24 mouse cellular contexts compared by ENCODE assay signal in genomic region chr1:138337417-138337816, GRCm38 (mm10).
"Had no signal": no experiment of that assay in that cellular context is flagged by ENCODE, and none has a peak within 500 bp of the region (broad histone marks: within the 10 kb centered on the region; RNA-seq: fewer than 3 reads in every experiment).

No protein-coding gene starts in this region.

- H3K27ac ChIP-seq: heart, adult 2 months; heart, embryonic 13.5 days; heart, embryonic 15.5 days; hindbrain, embryonic 14.5 days; intestine, embryonic 15.5 days; layer of hippocampus, adult 2 months; limb, embryonic 13.5 days; limb, embryonic 15.5 days; liver, embryonic 12.5 days; liver, embryonic 14.5 days had no signal

- H3K27me3 ChIP-seq: heart, embryonic 13.5 days; heart, embryonic 15.5 days; intestine, embryonic 15.5 days; limb, embryonic 13.5 days; limb, embryonic 15.5 days; liver, embryonic 12.5 days had no signal

- H3K4me1 ChIP-seq: heart, embryonic 13.5 days; heart, embryonic 15.5 days; intestine, embryonic 15.5 days; limb, embryonic 13.5 days; limb, embryonic 15.5 days; liver, embryonic 12.5 days had no signal

- ATAC-seq: hindbrain, embryonic 16.5 days; intestine, embryonic 15.5 days; intestine, postnatal 0 days; liver, embryonic 12.5 days had no signal

- H3K4me3 ChIP-seq: heart, adult 2 months; heart, embryonic 13.5 days; heart, embryonic 15.5 days; intestine, embryonic 15.5 days; layer of hippocampus, adult 2 months; limb, embryonic 13.5 days; limb, embryonic 15.5 days; liver, embryonic 12.5 days had no signal

- H3K9ac ChIP-seq: heart, embryonic 13.5 days; heart, embryonic 15.5 days; hindbrain, embryonic 14.5 days; intestine, embryonic 15.5 days; limb, embryonic 13.5 days; limb, embryonic 15.5 days; liver, embryonic 12.5 days; liver, embryonic 14.5 days had no signal

- H3K36me3 ChIP-seq: heart, embryonic 13.5 days; heart, embryonic 15.5 days; intestine, embryonic 15.5 days; limb, embryonic 13.5 days; limb, embryonic 15.5 days; liver, embryonic 12.5 days had no signal

- H3K4me2 ChIP-seq: heart, embryonic 11.5 days; heart, embryonic 13.5 days; heart, embryonic 15.5 days; hindbrain, embryonic 14.5 days; intestine, embryonic 15.5 days; limb, embryonic 13.5 days; limb, embryonic 15.5 days; liver, embryonic 12.5 days had no signal

- H3K9me3 ChIP-seq: heart, embryonic 13.5 days; heart, embryonic 15.5 days; intestine, embryonic 15.5 days; limb, embryonic 13.5 days; limb, embryonic 15.5 days; liver, embryonic 12.5 days had no signal

- DNase-seq: gastrocnemius, postnatal 14 days; gastrocnemius, postnatal 36 days; heart, adult 2 months; heart, postnatal 14 days; heart, postnatal 36 days; kidney, adult 18-20 months; kidney, adult 8-10 months; kidney, postnatal 10 days; kidney, postnatal 25 days; kidney, postnatal 4 days; layer of hippocampus, postnatal 36 days; left cerebral cortex, postnatal 4 days had no signal
